Mouse (Mus musculus) stomach, embryonic 16.5 days (tissue): ENCODE measurements around the gene Mfsd12. TPM values are rescaled to one million over a fixed set of nuclear protein-coding genes. Genes with fewer than 3 reads are reported as not detected.

Experiments used
- ATAC-seq: fragments of 200-750 bp; cut with Nextera tagmentation; 2 replicates; pipeline ENCODE4 v1.8.0; 2017; ENCODE audit warnings: moderate number of reproducible peaks, moderate TSS enrichment; ENCODE audit not compliant: insufficient read depth, low FRiP score
- H3K27ac ChIP-seq: fragments of 300-500 bp; sonication (generic); 2 replicates; pipeline ENCODE4 v1.5.1; 2014; ENCODE audit warnings: low read length
- H3K27me3 ChIP-seq: fragments of 300-500 bp; sonication (generic); 2 replicates; pipeline ENCODE4 v1.6.1; 2014; ENCODE audit warnings: low read length, control low read depth, mixed read lengths; ENCODE audit not compliant: control insufficient read depth, insufficient read depth
- H3K36me3 ChIP-seq: fragments of 300-500 bp; sonication (generic); 2 replicates; pipeline ENCODE4 v1.6.1; 2014; ENCODE audit warnings: low read length; ENCODE audit not compliant: control insufficient read depth, insufficient read depth
- H3K4me1 ChIP-seq: fragments of 300-500 bp; sonication (generic); 2 replicates; pipeline ENCODE4 v1.6.1; 2014; ENCODE audit warnings: low read length, control low read depth, mixed read lengths; ENCODE audit not compliant: control insufficient read depth, insufficient read depth
- H3K4me2 ChIP-seq: fragments of 300-500 bp; sonication (generic); 2 replicates; pipeline ENCODE4 v1.6.1; 2014; ENCODE audit warnings: low read depth, low read length, mixed read lengths
- H3K4me3 ChIP-seq: fragments of 300-500 bp; sonication (generic); replicated peaks from 2 replicates; pipeline ENCODE4 v1.5.1; 2014; ENCODE audit warnings: mild to moderate bottlenecking, low read length
- H3K9ac ChIP-seq: fragments of 300-500 bp; sonication (generic); 2 replicates; pipeline ENCODE4 v1.6.1; 2014; ENCODE audit warnings: low read length
- H3K9me3 ChIP-seq: fragments of 300-500 bp; sonication (generic); replicated peaks from 2 replicates; pipeline ENCODE4 v1.6.1; 2016; ENCODE audit warnings: low read length, control low read depth; ENCODE audit not compliant: control insufficient read depth
- WGBS: fragments of 180-500 bp; shearing (Covaris S2); extraction: QIAGEN DNeasy Blood & Tissue Kit; methylation state at CpG from one replicate; pipeline ENCODE4 v1.1.7; 2014; 5-methylcytosine and 5-hydroxymethylcytosine counted together
- polyA plus RNA-seq: library from polyadenylated mRNA; unstranded; fragments of >200 nt; fragmentation: Nextera tagmentation; extraction: Ambion mirVana; gene quantifications from 2 replicates; pipeline ENCODE4 v1.2.1, GENCODE M21; 2015

The Mfsd12 gene
- polyA plus RNA-seq, 1 experiment from 2014 or later: 8.6 TPM

DNA sequence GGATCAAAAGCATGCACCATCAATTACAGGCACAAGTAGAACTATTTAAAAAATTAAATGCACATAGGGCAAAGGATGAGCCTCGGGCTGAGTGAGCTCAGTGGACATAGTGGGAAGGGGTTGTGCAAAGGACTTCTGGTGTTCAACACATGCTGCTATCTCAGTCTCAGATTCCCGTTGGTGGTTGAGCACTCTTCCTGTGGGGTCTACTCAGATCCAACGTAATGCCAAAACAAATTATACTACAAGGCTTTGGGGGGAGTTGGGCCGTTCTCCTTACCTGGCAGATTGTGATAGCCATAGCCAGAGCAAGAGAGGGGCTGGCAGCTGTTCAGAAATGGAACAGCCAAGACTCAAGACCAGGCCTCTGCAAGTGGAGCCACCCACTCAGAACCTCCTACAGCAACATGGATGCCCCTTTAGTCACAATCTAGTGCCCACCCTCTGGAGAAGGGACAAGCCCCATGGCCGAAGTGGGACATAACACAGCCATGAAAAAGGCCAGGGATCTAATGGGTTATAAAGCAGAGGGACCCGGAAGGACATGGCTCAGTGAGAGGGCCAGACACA lies 22.6 kb downstream of the Mfsd12 start:
- no peak overlapping the region for H3K4me2 ChIP-seq
- peaks cover 4% of the 10 kb centered on the region; the same call in 1 of the 2 replicates for H3K36me3 ChIP-seq

GRCm38 (mm10) chr10:81382039-81382438 lies 24.7 kb downstream of the Mfsd12 start:
- Histone ChIP-seq H3K27me3 (no peaks in the 10 kb centered on the region), H3K27ac (peak overlapping the region; percentile 34), H3K4me3 (no peak overlapping the region), H3K36me3 (no peaks in the 10 kb centered on the region), H3K4me2 (no peak overlapping the region), H3K4me1 (peaks cover 23% of the 10 kb centered on the region), H3K9ac (no peak overlapping the region), H3K9me3 (no peaks in the 10 kb centered on the region)
- no peak for ATAC-seq
- 60% methylated on average over 5 of the region's 5 CpGs for WGBS

More for the DNA sequence above, 22.6 kb downstream of the Mfsd12 start:
- Histone ChIP-seq H3K4me3 (no peak overlapping the region), H3K9ac (no peak overlapping the region), H3K4me1 (peaks cover 27% of the 10 kb centered on the region), H3K27me3 (no peaks in the 10 kb centered on the region), H3K9me3 (no peaks in the 10 kb centered on the region), H3K27ac (no peak overlapping the region)
- 83% methylated on average over 6 of the region's 6 CpGs for WGBS
- ATAC-seq: no peak

GRCm38 (mm10) chr10:81383802-81384604 lies 26.7 kb downstream of the Mfsd12 start, which contains the start of the genes Dohh and Gm48551:
Gene Dohh, plus strand, starts transcription at chr10:81384428.
Gene Gm48551, plus strand, starts transcription at chr10:81384466.
- Histone ChIP-seq H3K9me3 (no peaks in the 10 kb centered on the region), H3K4me3 (peak within 1 kb of the TSS; percentile 96), H3K4me2 (peak within 1 kb of the TSS; percentile 93), H3K27me3 (no peaks in the 10 kb centered on the region), H3K27ac (peak within 1 kb of the TSS; percentile 89), H3K9ac (peak within 1 kb of the TSS; percentile 90), H3K4me1 (peaks cover 13% of the 10 kb centered on the region), H3K36me3 (peaks cover 6% of the 10 kb centered on the region; the same call in 1 of the 2 replicates)
- ATAC-seq: peak; percentile 94
- WGBS: 3% methylated on average over 50 of the region's 54 CpGs

DNA sequence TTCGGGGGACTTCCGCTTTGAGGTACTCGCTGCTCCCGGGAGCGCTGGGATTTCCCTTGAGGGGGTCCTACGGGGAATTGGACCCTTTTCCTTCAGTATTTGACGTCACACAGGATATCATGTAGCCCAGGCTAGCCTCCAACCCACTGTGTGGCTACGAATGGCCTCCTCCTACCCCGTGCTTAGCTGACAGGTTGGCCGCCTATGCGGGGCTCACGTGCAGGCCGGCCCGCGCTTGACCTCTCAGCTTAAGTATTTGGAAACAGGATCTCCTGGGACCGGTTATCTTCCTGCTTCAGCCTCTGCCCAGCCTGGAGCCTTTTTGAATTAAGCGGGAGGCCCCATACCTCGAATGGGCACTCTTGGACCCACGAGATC lies 27.3 kb downstream of the Mfsd12 start:
- H3K27me3 ChIP-seq: no peaks in the 10 kb centered on the region
- H3K36me3 ChIP-seq: peaks cover 6% of the 10 kb centered on the region; the same call in 1 of the 2 replicates
- H3K4me2 ChIP-seq: peak overlapping the region; percentile 93
- ATAC-seq: no peak
- peak overlapping the region; percentile 89 for H3K27ac ChIP-seq
- WGBS: under 1% methylated on average over 19 of the region's 19 CpGs
- H3K4me1 ChIP-seq: peaks cover 17% of the 10 kb centered on the region
- H3K9me3 ChIP-seq: no peaks in the 10 kb centered on the region
- peak overlapping the region; percentile 90 for H3K9ac ChIP-seq
- peak overlapping the region; percentile 96 for H3K4me3 ChIP-seq

- WGBS: 66% methylated on average over 22 of the region's 22 CpGs
- Histone ChIP-seq H3K9ac (peak overlapping the region; percentile 90; the same call in 1 of the 2 replicates), H3K4me3 (peak overlapping the region; percentile 96), H3K27ac (no peak overlapping the region), H3K4me2 (peak overlapping the region; percentile 93), H3K9me3 (no peaks in the 10 kb centered on the region), H3K27me3 (no peaks in the 10 kb centered on the region), H3K36me3 (peaks cover 6% of the 10 kb centered on the region; the same call in 1 of the 2 replicates), H3K4me1 (peaks cover 19% of the 10 kb centered on the region)
- ATAC-seq: no peak
Observed at GRCm38 (mm10) chr10:81385603-81386306, 28.5 kb downstream of the Mfsd12 start.

DNA sequence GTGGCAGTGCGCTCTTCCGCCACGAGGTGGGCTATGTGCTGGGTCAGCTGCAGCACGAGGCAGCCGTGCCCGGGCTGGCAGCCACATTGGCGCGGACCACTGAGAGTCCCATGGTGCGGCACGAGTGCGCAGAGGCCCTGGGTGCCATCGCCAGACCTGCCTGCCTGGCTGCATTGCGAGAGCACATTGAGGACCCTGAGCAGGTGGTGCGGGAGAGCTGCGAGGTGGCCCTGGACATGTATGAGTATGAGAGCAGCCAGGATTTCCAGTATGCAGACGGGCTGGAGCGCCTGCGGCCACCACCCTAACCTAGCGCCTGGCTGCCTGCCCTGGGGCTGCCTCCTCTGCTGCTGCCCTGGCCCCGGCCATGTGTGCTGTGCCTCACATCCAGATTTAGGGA lies 30.4 kb downstream of the Mfsd12 start:
- Histone ChIP-seq H3K4me1 (peaks cover 19% of the 10 kb centered on the region), H3K4me2 (no peak overlapping the region), H3K36me3 (peaks cover 6% of the 10 kb centered on the region; the same call in 1 of the 2 replicates), H3K27me3 (no peaks in the 10 kb centered on the region), H3K9me3 (no peaks in the 10 kb centered on the region), H3K27ac (no peak overlapping the region), H3K4me3 (no peak overlapping the region), H3K9ac (no peak overlapping the region)
- no peak for ATAC-seq
- WGBS: 95% methylated on average over 20 of the region's 20 CpGs

DNA sequence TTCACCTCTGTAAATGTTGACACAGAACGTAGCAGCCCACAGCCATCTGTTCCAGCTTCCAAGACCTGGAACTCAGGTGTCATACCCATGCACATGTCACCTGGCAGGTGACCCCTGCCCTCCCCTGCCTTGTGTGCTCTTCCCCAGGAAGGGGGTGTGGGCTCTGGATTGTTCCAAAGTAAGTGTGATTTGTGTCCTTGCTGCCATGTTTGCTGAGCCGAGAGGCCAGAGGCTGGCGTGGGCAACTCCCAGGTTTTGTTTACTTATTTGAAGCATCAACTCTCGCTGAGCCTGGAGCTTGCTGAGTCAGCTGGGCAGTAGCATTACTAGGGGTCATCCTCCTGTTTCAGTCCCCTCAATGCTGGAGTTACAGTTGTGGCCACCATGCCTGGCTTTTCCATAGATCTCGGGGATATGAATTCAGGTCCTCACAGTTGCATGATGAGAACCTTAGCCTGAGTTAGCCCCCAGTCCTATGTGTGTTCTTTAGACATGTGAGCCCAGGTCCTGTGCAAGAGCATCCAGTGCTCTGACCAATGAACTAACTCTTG lies 31.3 kb downstream of the Mfsd12 start, which contains the start of gene Gm48552:
Gene Gm48552 (plus strand): TSS at position 501 of the 551 bp plus-strand sequence.
- WGBS: 50% methylated on average over 5 of the region's 5 CpGs
- peak within 1 kb of the TSS; percentile 43; the same call in 1 of the 2 replicates for H3K27ac ChIP-seq
- H3K4me2 ChIP-seq: no peak within 1 kb of the TSS
- peaks cover 28% of the 10 kb centered on the region for H3K4me1 ChIP-seq
- H3K9ac ChIP-seq: peak within 1 kb of the TSS; percentile 31; the same call in 1 of the 2 replicates
- H3K4me3 ChIP-seq: no peak within 1 kb of the TSS
- no peaks in the 10 kb centered on the region for H3K27me3 ChIP-seq
- ATAC-seq: no peak
- H3K36me3 ChIP-seq: peaks cover 6% of the 10 kb centered on the region; the same call in 1 of the 2 replicates
- no peaks in the 10 kb centered on the region for H3K9me3 ChIP-seq

DNA sequence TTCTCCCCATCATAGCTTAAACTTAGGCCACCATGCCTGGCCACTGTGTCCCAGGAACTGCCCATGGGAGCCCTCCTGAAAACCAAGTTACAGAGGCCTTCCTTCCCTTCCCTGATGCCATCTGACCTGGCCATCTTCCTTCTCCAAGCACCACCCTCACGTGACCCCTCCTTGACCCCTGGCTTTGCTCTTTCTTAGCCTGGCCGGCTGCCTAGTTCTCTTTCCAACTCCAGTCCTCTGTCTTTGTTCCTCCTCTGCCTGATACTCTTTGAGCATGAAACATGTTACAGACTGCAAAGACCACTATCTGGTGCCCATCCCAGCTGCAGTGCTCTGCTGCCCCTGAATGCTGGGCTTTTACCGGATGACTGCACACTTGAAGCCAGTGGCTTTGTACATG lies 32.1 kb downstream of the Mfsd12 start:
- Histone ChIP-seq H3K36me3 (peaks cover 6% of the 10 kb centered on the region; the same call in 1 of the 2 replicates), H3K4me3 (no peak overlapping the region), H3K9ac (peak overlapping the region; percentile 31; the same call in 1 of the 2 replicates), H3K4me2 (no peak overlapping the region), H3K4me1 (peaks cover 33% of the 10 kb centered on the region), H3K9me3 (no peaks in the 10 kb centered on the region), H3K27ac (peak overlapping the region; percentile 43; the same call in 1 of the 2 replicates), H3K27me3 (no peaks in the 10 kb centered on the region)
- WGBS: 46% methylated on average over 3 of the region's 3 CpGs
- no peak for ATAC-seq
